Mouse (Mus musculus): ENCODE data around the gene Prss46. TPM values are rescaled to one million over a fixed set of nuclear protein-coding genes. Genes with fewer than 3 reads are reported as not detected.

Prss46 gene
- total RNA-seq, 2 experiments from 2014 or later: not detected

DNA sequence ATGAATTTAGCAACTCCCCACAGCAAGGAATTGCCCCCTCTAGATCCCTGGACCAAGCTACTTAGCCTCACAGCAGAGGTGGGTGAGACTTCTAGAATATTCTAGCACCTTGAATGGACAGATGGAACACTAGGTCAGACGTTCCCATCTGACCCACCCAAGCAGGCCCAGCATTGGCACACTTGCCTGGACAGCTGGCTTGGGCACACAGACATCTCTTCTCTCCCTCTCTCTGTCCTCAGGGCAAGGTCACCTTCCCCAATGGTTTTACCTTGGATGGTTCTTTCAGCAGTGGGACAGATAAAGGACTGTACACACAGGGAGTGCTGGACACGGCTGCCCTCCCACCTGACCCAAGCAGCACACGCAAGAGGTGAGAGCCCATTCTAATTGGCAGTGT, 48.2 kb downstream of the Prss46 start:
- ATAC-seq (replicated peaks; ENCODE audit: poor library complexity, severe bottlenecking): no peak

DNA sequence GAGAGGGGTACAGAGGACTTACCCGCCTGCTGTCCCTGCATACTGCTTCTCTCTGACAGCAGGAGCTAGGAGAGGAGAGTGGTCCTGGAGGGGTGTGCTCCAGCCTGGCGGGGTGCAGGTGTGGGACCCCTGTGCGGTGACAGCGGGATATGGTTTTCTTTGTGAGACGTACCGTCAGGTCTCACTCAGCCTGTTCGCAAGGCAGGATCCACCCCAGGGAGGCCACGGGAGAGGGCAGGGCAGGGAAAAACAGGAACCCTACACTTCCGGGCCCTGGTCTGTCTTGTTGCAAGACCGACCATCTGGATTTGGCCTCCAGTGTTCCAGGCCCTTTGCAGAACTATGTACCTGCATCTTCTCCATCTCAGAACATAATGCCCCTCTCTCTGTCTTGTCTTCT, 49.1 kb downstream of the Prss46 start:
- ATAC-seq (replicated peaks; ENCODE audit: poor library complexity, severe bottlenecking): peak; percentile 61

DNA sequence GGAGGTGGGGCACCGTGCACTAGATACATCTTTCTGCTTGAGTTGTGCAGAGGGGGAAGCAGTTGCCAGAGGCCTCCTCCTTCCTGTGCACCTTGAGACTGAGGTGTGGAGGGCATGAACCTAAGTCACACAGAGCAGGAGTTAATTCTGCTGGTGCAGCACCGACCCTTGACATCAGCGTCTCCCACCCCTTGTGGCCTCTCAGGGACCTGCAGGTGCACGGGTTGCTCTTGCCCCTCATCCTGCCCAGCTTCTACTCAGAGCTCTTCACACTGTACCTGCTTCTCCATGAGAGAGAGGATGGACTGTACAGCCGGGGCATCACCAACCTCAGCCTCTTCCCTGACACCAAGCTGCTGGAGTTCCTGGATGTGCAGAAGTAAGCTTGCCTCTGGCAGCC, 51.2 kb downstream of the Prss46 start:
- no peak for ATAC-seq (replicated peaks; ENCODE audit: poor library complexity, severe bottlenecking)

DNA sequence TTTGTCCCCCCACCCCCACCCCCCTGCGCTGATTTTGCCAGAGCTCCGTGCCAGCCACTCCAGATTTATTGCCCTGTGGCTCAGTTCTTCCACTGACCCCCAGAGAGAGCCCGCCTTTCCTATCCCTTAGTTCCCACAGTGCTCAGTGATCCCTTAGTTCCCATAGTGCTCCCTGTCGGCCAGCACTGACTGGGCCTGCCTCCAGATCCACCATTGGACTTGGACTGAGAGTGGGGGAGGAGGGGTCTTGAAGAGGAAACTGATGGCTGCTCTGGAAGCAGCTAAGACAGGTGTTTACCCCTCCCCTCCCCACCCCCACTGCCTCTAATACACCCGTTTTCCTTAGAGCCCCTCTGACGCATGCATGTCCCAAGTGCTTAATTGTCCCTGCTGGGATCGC, 51.7 kb downstream of the Prss46 start:
- ATAC-seq (replicated peaks; ENCODE audit: poor library complexity, severe bottlenecking): no peak

DNA sequence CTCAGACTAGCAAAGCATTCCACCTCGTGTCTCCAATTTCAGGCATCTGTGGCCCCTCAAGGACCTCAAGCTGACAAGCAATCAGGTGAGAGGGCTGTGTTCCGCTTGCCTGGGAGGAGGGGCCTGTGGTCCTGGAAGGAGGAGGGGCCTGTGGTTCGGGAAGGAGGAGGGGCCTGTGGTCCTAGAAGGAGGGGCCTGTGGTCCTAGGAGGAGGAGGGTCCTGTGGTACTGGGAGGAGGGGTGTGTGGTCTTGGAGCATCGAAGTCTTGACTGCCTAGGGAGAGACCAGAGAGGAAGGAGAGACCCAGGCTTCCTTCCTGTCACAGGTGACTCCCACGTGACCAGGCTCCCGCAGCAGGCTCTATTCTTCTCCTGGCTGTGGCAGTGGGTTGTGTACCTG, 52.3 kb downstream of the Prss46 start:
- ATAC-seq (replicated peaks; ENCODE audit: poor library complexity, severe bottlenecking): peak; percentile 60

DNA sequence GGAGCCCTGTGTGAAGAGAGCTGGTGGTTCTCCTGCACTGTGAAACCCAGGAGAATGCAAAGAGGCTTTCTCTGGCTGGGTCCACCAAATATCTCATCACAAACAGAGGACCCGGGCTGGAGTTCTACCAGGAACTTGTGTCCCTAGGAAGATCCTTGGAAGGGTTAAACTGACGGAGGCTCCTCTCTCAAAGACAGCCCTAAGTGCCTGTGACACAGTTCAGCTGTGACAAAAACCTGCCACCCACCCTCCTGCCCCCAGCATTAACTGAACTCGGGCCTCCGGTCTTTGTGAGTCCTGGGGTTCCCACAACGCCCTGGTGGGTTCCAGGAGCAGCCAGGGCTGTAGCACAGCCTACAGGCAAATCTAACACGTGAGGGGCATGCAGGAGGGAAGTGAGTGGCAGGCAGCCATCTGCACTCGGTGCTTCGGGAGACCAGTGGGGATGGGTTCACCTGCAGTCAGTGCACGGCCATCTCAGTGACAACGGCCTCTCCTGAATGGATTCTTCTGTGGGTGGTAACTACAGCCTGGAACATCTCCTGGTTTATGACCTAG, 55.2 kb downstream of the Prss46 start:
- no peak for ATAC-seq (replicated peaks; ENCODE audit: poor library complexity, severe bottlenecking)

DNA sequence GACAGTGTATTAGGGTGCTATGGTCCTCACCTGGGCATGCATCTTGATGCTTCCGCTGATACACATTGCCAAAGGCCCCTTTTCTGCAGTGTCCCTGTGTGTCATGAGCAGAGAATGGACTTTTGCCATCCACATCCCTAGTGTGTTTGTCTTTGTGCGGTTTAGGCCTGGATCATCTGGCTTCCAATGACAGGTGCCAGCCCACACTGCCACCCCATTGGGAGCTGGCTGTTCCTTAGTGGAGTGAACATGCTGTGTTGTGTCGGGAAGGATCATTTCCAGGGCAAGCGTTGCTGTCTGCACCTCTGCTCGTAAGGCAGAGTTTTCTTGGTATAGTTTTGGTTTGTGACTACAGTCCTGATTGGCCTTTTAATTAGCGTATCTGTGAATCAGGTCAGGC, 56.9 kb downstream of the Prss46 start:
- no peak for ATAC-seq (replicated peaks; ENCODE audit: poor library complexity, severe bottlenecking)

DNA sequence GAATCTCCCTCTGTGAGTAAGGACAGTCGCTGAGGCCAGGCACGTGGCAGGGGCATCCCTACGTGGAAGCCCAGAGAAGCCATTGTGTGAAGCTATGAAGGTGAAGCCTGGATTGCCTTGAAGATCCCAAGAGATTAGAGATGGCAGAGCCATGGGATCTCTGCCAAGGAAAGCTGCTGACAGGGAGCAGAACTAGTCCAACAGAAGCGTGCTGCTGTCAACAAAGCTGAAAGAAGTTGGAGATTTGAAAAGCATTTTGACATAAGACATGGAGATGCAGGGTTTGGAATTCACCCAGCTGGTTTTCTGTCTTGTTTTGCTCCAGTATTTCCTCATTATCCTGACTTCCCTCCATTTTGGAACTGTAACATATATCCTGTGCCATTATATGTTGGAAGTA, 58.0 kb downstream of the Prss46 start:
- no peak for ATAC-seq (replicated peaks; ENCODE audit: poor library complexity, severe bottlenecking)

Other genes starting within 250 kb of the Prss46 start
- gene Nradd, start 220.1 kb upstream of the Prss46 start, total RNA-seq (2014; fragmentation: Nextera tagmentation): 4.4 and 4.5 TPM in 2 replicates
- gene Nradd, start 220.1 kb upstream of the Prss46 start, total RNA-seq (2017): 0.99 and 4.7 TPM in 2 replicates
- 37.5 and 49.2 TPM in 2 replicates for gene Nbeal2, start 190.3 kb upstream of the Prss46 start, total RNA-seq (2014; fragmentation: Nextera tagmentation)
- 11.0 and 13.9 TPM in 2 replicates for gene Nbeal2, start 190.3 kb upstream of the Prss46 start, total RNA-seq (2017)
- gene Ccdc12, start 188.0 kb upstream of the Prss46 start, total RNA-seq (2014; fragmentation: Nextera tagmentation): 149 TPM in 2 replicates
- gene Ccdc12, start 188.0 kb upstream of the Prss46 start, total RNA-seq (2017): 98.5 and 104 TPM in 2 replicates
- gene Myl3, start 102.6 kb upstream of the Prss46 start, total RNA-seq (2014; fragmentation: Nextera tagmentation): not detected in 2 replicates
- not detected in 2 replicates for gene Myl3, start 102.6 kb upstream of the Prss46 start, total RNA-seq (2017)
- gene Pth1r, start 97.4 kb upstream of the Prss46 start, total RNA-seq (2014; fragmentation: Nextera tagmentation): 1.2 TPM in 1 of 2 replicates, not detected in the other
- 0.10 and 2.5 TPM in 2 replicates for gene Pth1r, start 97.4 kb upstream of the Prss46 start, total RNA-seq (2017)
- gene Prss42, start 46.3 kb upstream of the Prss46 start, total RNA-seq (2014; fragmentation: Nextera tagmentation): not detected in 2 replicates
- not detected in 2 replicates for gene Prss42, start 46.3 kb upstream of the Prss46 start, total RNA-seq (2017)
- gene Prss44, start 30.5 kb upstream of the Prss46 start, total RNA-seq (2014; fragmentation: Nextera tagmentation): not detected in 2 replicates
- not detected in 2 replicates for gene Prss44, start 30.5 kb upstream of the Prss46 start, total RNA-seq (2017)
- not detected in 2 replicates for gene Prss43, start 17.8 kb upstream of the Prss46 start, total RNA-seq (2014; fragmentation: Nextera tagmentation)
- not detected in 2 replicates for gene Prss43, start 17.8 kb upstream of the Prss46 start, total RNA-seq (2017)
- not detected in 2 replicates for gene Prss45, start 9.9 kb upstream of the Prss46 start, total RNA-seq (2014; fragmentation: Nextera tagmentation)
- not detected in 2 replicates for gene Prss45, start 9.9 kb upstream of the Prss46 start, total RNA-seq (2017)
- gene Prss50, start 13.5 kb downstream of the Prss46 start, total RNA-seq (2014; fragmentation: Nextera tagmentation): not detected in 2 replicates
- not detected in 2 replicates for gene Prss50, start 13.5 kb downstream of the Prss46 start, total RNA-seq (2017)
- gene Als2cl, start 35.4 kb downstream of the Prss46 start, total RNA-seq (2014; fragmentation: Nextera tagmentation): 0.41 TPM in 1 of 2 replicates, not detected in the other
- gene Als2cl, start 35.4 kb downstream of the Prss46 start, total RNA-seq (2017): 0.04 TPM in 1 of 2 replicates, not detected in the other
- gene Tmie, start 35.6 kb downstream of the Prss46 start, total RNA-seq (2014; fragmentation: Nextera tagmentation): not detected in 2 replicates
- not detected in 2 replicates for gene Tmie, start 35.6 kb downstream of the Prss46 start, total RNA-seq (2017)
- gene Fam240a, start 72.4 kb downstream of the Prss46 start, total RNA-seq (2014; fragmentation: Nextera tagmentation): not detected in 2 replicates
- gene Fam240a, start 72.4 kb downstream of the Prss46 start, total RNA-seq (2017): not detected in 2 replicates
- gene Tdgf1, start 101.7 kb downstream of the Prss46 start, total RNA-seq (2014; fragmentation: Nextera tagmentation): not detected in 2 replicates
- not detected in 2 replicates for gene Tdgf1, start 101.7 kb downstream of the Prss46 start, total RNA-seq (2017)
- not detected in 2 replicates for gene Lrrc2, start 107.0 kb downstream of the Prss46 start, total RNA-seq (2014; fragmentation: Nextera tagmentation)
- 0.21 TPM in 1 of 2 replicates, not detected in the other for gene Lrrc2, start 107.0 kb downstream of the Prss46 start, total RNA-seq (2017)
- not detected in 2 replicates for gene Rtp3, start 146.1 kb downstream of the Prss46 start, total RNA-seq (2014; fragmentation: Nextera tagmentation)
- gene Rtp3, start 146.1 kb downstream of the Prss46 start, total RNA-seq (2017): not detected in 2 replicates
- 32.3 TPM in 1 of 2 replicates, not detected in the other for gene Ltf, start 174.8 kb downstream of the Prss46 start, total RNA-seq (2014; fragmentation: Nextera tagmentation)
- gene Ltf, start 174.8 kb downstream of the Prss46 start, total RNA-seq (2017): 99.6 and 152 TPM in 2 replicates
- 3.7 TPM in 1 of 2 replicates, not detected in the other for gene Ccrl2, start 213.0 kb downstream of the Prss46 start, total RNA-seq (2014; fragmentation: Nextera tagmentation)
- gene Ccrl2, start 213.0 kb downstream of the Prss46 start, total RNA-seq (2017): 6.5 and 8.8 TPM in 2 replicates

Measured in granulocyte monocyte progenitor cell, adult 5-6 weeks (primary cell).